Mouse (Mus musculus): ENCODE results near the gene Pcgf1.

- TF ChIP-seq POLR2A (IDR thresholded peaks at IDR 0.05; ENCODE audit: insufficient read depth, low read length) (no peak), CTCF (IDR thresholded peaks at IDR 0.05; ENCODE audit: low read depth, low read length) (no peak)
Measured at GRCm38 (mm10) chr6:83122961-83123360, 45.3 kb downstream of the Pcgf1 start.
